Mouse (Mus musculus) liver, postnatal 0 days (tissue): ENCODE data around the gene Cradd. TPM values are rescaled to one million over a fixed set of nuclear protein-coding genes. Genes with fewer than 3 reads are reported as not detected.

ENCODE experiments used
- ATAC-seq: fragments of 200-750 bp; cut with Nextera tagmentation; 2 replicates; pipeline ENCODE4 v1.8.0; 2017; ENCODE audit warnings: mild to moderate bottlenecking, moderate library complexity
- DNase-seq: peaks from one replicate; pipeline ENCODE4 v3.0.0-alpha.2; 2016
- H3K27ac ChIP-seq: fragments of 300-500 bp; sonication (generic); 2 replicates; pipeline ENCODE4 v1.5.1; 2014; ENCODE audit warnings: antibody characterized with exemption, moderate library complexity, mild to moderate bottlenecking, low read depth
- H3K27me3 ChIP-seq: fragments of 300-500 bp; sonication (generic); 2 replicates; pipeline ENCODE4 v1.6.1; 2014; ENCODE audit warnings: low read length, control low read depth, mixed read lengths; ENCODE audit not compliant: insufficient read depth
- H3K36me3 ChIP-seq: fragments of 300-500 bp; sonication (generic); replicated peaks from 2 replicates; pipeline ENCODE4 v1.6.1; 2014; ENCODE audit warnings: mild to moderate bottlenecking, control low read depth, low read length, moderate library complexity, mixed read lengths; ENCODE audit not compliant: insufficient read depth
- H3K4me1 ChIP-seq: fragments of 300-500 bp; sonication (generic); 2 replicates; pipeline ENCODE4 v1.6.1; 2014; ENCODE audit warnings: antibody characterized with exemption, mild to moderate bottlenecking, control low read depth; ENCODE audit not compliant: insufficient read depth
- H3K4me2 ChIP-seq: fragments of 300-500 bp; sonication (generic); 2 replicates; pipeline ENCODE4 v1.6.1; 2014; ENCODE audit warnings: low read depth, mild to moderate bottlenecking, low read length, moderate library complexity, mixed read lengths
- H3K4me3 ChIP-seq: fragments of 300-500 bp; sonication (generic); 2 replicates; pipeline ENCODE4 v1.5.1; 2014; ENCODE audit warnings: low read depth, low read length
- H3K9ac ChIP-seq: fragments of 300-500 bp; sonication (generic); replicated peaks from 2 replicates; pipeline ENCODE4 v1.6.1; 2014; ENCODE audit warnings: mild to moderate bottlenecking, moderate library complexity
- H3K9me3 ChIP-seq: fragments of 300-500 bp; sonication (generic); 2 replicates; pipeline ENCODE4 v1.6.1; 2016; ENCODE audit warnings: mild to moderate bottlenecking, control low read depth, low read length, mixed read lengths
- CTCF ChIP-seq: sonication (generic); IDR thresholded peaks from 2 replicates; pipeline ENCODE4 v1.5.1; 2016; ENCODE audit warnings: antibody characterized with exemption, low read depth
- EP300 ChIP-seq: IDR thresholded peaks from 2 replicates; pipeline ENCODE4 v1.6.1; 2016; ENCODE audit warnings: antibody characterized with exemption, low read depth, mild to moderate bottlenecking
- WGBS: fragments of 180-500 bp; shearing (Covaris S2); extraction: QIAGEN DNeasy Blood & Tissue Kit; methylation state at CpG from one replicate; pipeline ENCODE4 v1.1.7; 2014; ENCODE audit not compliant: insufficient replicate concordance; 5-methylcytosine and 5-hydroxymethylcytosine counted together
- polyA plus RNA-seq: library from polyadenylated mRNA; unstranded; fragments of >200 nt; fragmentation: Nextera tagmentation; extraction: Ambion mirVana; gene quantifications from 2 replicates; pipeline ENCODE4 v1.2.1, GENCODE M21; 2015

Gene Cradd
- polyA plus RNA-seq, 1 experiment from 2014 or later = 6.5 TPM

- no peak; the same call in 1 of the 2 replicates for ATAC-seq
- Histone ChIP-seq H3K4me2 (no peak overlapping the region), H3K36me3 (no peaks in the 10 kb centered on the region), H3K9me3 (no peaks in the 10 kb centered on the region), H3K27me3 (no peaks in the 10 kb centered on the region), H3K4me1 (0 out of 2 replicates have a peak, but pooled peaks cover 3% of the 10 kb centered on the region), H3K4me3 (no peak overlapping the region), H3K27ac (no peak overlapping the region), H3K9ac (no peak overlapping the region)
- no peak for TF ChIP-seq EP300
- TF ChIP-seq CTCF = no peak
- 90% methylated on average over 1 of the region's 1 CpGs for WGBS
- no peak for DNase-seq
Observed at GRCm38 (mm10) chr10:95279459-95279858, 44.5 kb downstream of the Cradd start.

- WGBS = 79% methylated on average over 11 of the region's 11 CpGs
- no peak overlapping the region for H3K4me2 ChIP-seq
- H3K9ac ChIP-seq = no peak overlapping the region
- no peak for ATAC-seq
- H3K36me3 ChIP-seq = no peaks in the 10 kb centered on the region
- H3K9me3 ChIP-seq = no peaks in the 10 kb centered on the region
- no peaks in the 10 kb centered on the region for H3K27me3 ChIP-seq
- no peak for DNase-seq
- no peak overlapping the region for H3K4me3 ChIP-seq
- H3K27ac ChIP-seq = no peak overlapping the region
- TF ChIP-seq CTCF (no peak), EP300 (no peak)
- H3K4me1 ChIP-seq = no peaks in the 10 kb centered on the region
Observed at GRCm38 (mm10) chr10:95278085-95278484, 45.8 kb downstream of the Cradd start.

DNA sequence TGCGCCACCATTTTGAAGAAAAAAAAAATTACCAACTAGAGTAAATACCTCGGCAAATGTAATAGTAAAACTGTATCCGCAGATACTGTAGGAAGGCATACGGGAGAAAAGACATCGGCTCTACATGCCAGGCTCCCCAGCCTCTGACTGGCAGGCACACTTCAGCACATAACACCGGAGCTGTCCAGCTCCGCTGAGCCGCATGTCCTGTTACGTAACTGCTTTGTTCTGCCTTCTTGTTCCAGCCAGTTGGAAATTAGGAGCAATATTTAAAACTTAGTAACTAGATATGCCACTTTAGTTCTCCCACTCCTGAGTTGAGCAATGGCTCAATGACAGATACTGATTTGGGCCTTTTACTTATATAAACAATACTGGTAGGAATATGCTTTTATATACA is 48.4 kb downstream of the Cradd start:
- Histone ChIP-seq H3K4me3 (no peak overlapping the region), H3K27ac (no peak overlapping the region), H3K4me1 (no peaks in the 10 kb centered on the region), H3K4me2 (no peak overlapping the region), H3K36me3 (no peaks in the 10 kb centered on the region), H3K9ac (no peak overlapping the region), H3K27me3 (no peaks in the 10 kb centered on the region), H3K9me3 (no peaks in the 10 kb centered on the region)
- ATAC-seq (no peak), DNase-seq (no peak)
- TF ChIP-seq EP300 (no peak), CTCF (no peak)
- WGBS = 79% methylated on average over 9 of the region's 9 CpGs

DNA sequence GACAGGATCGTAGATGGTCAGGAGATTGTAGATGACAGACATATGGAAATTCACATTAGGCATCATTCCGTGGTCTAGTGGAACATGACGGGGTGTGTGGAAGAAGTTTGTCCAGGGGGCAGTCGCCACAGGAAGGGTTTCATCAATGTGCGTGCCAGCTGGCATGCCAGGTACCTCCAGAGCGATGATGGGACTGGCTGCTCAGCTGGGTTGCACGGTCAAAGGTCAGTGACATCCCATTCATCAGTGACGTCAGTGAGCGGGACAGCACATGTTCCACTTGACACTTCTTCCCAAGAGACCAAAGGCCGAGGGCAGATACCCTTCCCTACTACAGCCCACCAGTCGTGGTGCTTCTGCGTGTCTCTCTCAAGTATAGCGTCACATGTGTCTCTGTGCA is 50.7 kb downstream of the Cradd start:
- Histone ChIP-seq H3K4me3 (no peak overlapping the region), H3K9ac (no peak overlapping the region), H3K27me3 (no peaks in the 10 kb centered on the region), H3K4me2 (no peak overlapping the region), H3K36me3 (no peaks in the 10 kb centered on the region), H3K27ac (no peak overlapping the region), H3K4me1 (no peaks in the 10 kb centered on the region), H3K9me3 (no peaks in the 10 kb centered on the region)
- no peak for ATAC-seq
- WGBS = 85% methylated on average over 13 of the region's 13 CpGs
- no peak for TF ChIP-seq CTCF
- no peak for TF ChIP-seq EP300
- DNase-seq = no peak

DNA sequence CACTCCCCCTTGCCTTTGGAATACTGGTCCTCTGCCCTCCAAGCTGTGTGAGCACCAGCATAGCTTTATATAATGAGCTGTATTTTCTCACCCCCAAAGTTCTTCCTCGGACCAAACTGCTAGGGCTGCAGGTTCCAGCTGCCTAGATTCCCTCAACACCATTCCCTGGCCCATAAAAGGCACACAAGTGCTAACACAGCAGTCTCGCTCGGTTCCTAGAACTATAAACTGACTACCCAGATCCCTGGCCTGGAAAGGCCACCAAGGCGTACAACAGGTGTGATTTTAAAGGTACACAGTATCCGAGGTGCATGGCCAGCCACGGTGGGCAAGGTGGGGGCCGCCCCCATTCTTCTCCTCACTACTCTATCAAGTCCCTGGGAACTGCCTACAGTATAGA is 54.8 kb downstream of the Cradd start:
- H3K36me3 ChIP-seq = no peaks in the 10 kb centered on the region
- H3K4me1 ChIP-seq = no peaks in the 10 kb centered on the region
- no peak overlapping the region for H3K4me3 ChIP-seq
- H3K4me2 ChIP-seq = no peak overlapping the region
- no peak overlapping the region for H3K9ac ChIP-seq
- ATAC-seq (no peak), DNase-seq (no peak)
- no peak overlapping the region for H3K27ac ChIP-seq
- WGBS = 82% methylated on average over 7 of the region's 7 CpGs
- no peaks in the 10 kb centered on the region for H3K9me3 ChIP-seq
- TF ChIP-seq EP300 (no peak), CTCF (no peak)
- no peaks in the 10 kb centered on the region for H3K27me3 ChIP-seq

- Histone ChIP-seq H3K27ac (no peak overlapping the region), H3K36me3 (no peaks in the 10 kb centered on the region), H3K4me2 (no peak overlapping the region), H3K4me3 (no peak overlapping the region), H3K9ac (no peak overlapping the region), H3K4me1 (no peaks in the 10 kb centered on the region), H3K9me3 (no peaks in the 10 kb centered on the region), H3K27me3 (no peaks in the 10 kb centered on the region)
- ATAC-seq (no peak), DNase-seq (no peak)
- no peak for TF ChIP-seq EP300
- TF ChIP-seq CTCF = no peak
- WGBS = 72% methylated on average over 5 of the region's 5 CpGs
Observed at GRCm38 (mm10) chr10:95268366-95268765, 55.6 kb downstream of the Cradd start.

DNA sequence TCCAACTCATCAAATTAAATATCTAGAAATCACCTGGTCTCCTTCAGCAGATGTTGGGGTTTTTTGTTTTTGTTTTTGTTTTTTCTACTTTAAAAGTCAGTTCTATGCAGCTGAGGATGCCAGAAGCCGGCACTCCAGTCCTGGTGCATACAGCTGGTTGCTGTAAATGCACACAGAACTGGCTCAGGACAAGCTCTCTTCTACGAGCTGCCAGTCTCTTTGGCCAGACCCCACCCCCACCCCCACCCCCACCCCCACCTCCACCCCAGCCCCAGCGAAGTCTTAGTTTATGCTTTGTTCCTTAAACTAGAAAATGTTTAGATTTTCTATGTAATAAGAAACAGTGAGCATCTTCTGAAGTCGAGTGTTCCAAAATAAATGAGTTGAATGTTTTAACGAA is 57.0 kb downstream of the Cradd start:
- WGBS = 50% methylated on average over 5 of the region's 5 CpGs
- H3K4me1 ChIP-seq = peaks cover 6% of the 10 kb centered on the region
- no peak overlapping the region for H3K9ac ChIP-seq
- H3K4me2 ChIP-seq = no peak overlapping the region
- no peak for ATAC-seq
- H3K27me3 ChIP-seq = no peaks in the 10 kb centered on the region
- no peaks in the 10 kb centered on the region for H3K9me3 ChIP-seq
- no peak overlapping the region for H3K27ac ChIP-seq
- DNase-seq = no peak
- H3K4me3 ChIP-seq = no peak overlapping the region
- TF ChIP-seq CTCF (no peak), EP300 (no peak)
- no peaks in the 10 kb centered on the region for H3K36me3 ChIP-seq
